Mouse (Mus musculus) ES-E14 (cell line): ENCODE results near the gene Sdf2l1.

ENCODE experiments used
- CHD2 ChIP-seq: IDR thresholded peaks from 2 replicates; pipeline ENCODE4 v1.6.1; 2014; ENCODE audit warnings: mild to moderate bottlenecking, low read depth, low read length, inconsistent platforms
- HCFC1 ChIP-seq: IDR thresholded peaks from 2 replicates; pipeline ENCODE4 v1.6.1; 2012; ENCODE audit warnings: low read length, inconsistent platforms, borderline replicate concordance; ENCODE audit not compliant: insufficient read depth
- MAFK ChIP-seq: IDR thresholded peaks from 2 replicates; pipeline ENCODE4 v1.6.1; 2014; ENCODE audit warnings: mild to moderate bottlenecking, low read depth, low read length, inconsistent platforms; ENCODE audit not compliant: insufficient read depth
- ZC3H11A ChIP-seq: IDR thresholded peaks from 2 replicates; pipeline ENCODE4 v1.6.1; 2012; ENCODE audit warnings: low read depth, mild to moderate bottlenecking, inconsistent platforms, low read length, borderline replicate concordance
- ZNF384 ChIP-seq: IDR thresholded peaks from 2 replicates; pipeline ENCODE4 v1.6.1; 2012; ENCODE audit warnings: low read depth, low read length, inconsistent platforms

DNA sequence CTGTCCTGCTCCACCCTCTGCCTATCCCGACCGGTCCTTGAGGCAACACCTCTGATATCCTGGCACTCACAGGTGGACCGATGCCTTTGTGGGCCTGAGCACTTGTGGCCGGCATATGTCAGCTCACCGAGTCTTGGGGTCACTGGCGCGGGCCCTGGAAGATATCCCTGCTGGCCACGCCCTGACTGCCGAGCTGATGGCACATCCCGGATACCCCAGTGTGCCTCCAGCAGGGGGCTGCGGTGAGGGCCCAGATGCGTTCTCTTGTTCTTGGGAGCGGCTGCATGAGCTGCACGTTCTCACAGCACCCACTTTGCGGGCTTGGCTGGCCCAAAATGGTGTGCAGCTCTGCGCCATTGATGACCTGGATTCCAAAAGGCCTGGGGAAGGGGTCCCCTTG is 15.9 kb upstream of the Sdf2l1 start:
- TF ChIP-seq CHD2, result no peak
- no peak; the same call in 1 of the 2 replicates for TF ChIP-seq ZNF384
- no peak for TF ChIP-seq ZC3H11A
- TF ChIP-seq HCFC1, result no peak
- no peak for TF ChIP-seq MAFK
